Mouse (Mus musculus): Measurements from ENCODE around the gene Spred1. TPM values are rescaled to one million over a fixed set of nuclear protein-coding genes. Genes with fewer than 3 reads are reported as not detected.

Gene Spred1
- polyA plus RNA-seq, 1 experiment from 2014 or later = 9.8 TPM

GRCm38 (mm10) chr2:117090061-117090460 lies 31.1 kb upstream of the Spred1 start:
- no peaks in the 10 kb centered on the region for H3K36me3 ChIP-seq (ENCODE audit: control insufficient read depth, insufficient read depth, low read length)
- H3K9ac ChIP-seq (ENCODE audit: low read depth, low read length) = no peak overlapping the region
- WGBS (ENCODE audit: insufficient replicate concordance) = 80% methylated on average over 3 of the region's 3 CpGs
- H3K4me2 ChIP-seq = no peak overlapping the region
- no peaks in the 10 kb centered on the region for H3K9me3 ChIP-seq (replicated peaks; ENCODE audit: control insufficient read depth, low read length)
- peaks cover 14% of the 10 kb centered on the region for H3K4me1 ChIP-seq (ENCODE audit: control insufficient read depth, insufficient read depth, low read length)
- no peaks in the 10 kb centered on the region for H3K27me3 ChIP-seq (ENCODE audit: control insufficient read depth, insufficient read depth, low read length)
- H3K27ac ChIP-seq (ENCODE audit: low read depth, low read length) = no peak overlapping the region
- ATAC-seq (replicated peaks; ENCODE audit: insufficient number of reproducible peaks, low FRiP score, low TSS enrichment) = no peak
- H3K4me3 ChIP-seq (ENCODE audit: low read depth, low read length) = no peak overlapping the region

GRCm38 (mm10) chr2:117092946-117093401 lies 28.2 kb upstream of the Spred1 start:
- Histone ChIP-seq H3K36me3 (ENCODE audit: control insufficient read depth, insufficient read depth, low read length) (no peaks in the 10 kb centered on the region), H3K27me3 (ENCODE audit: control insufficient read depth, insufficient read depth, low read length) (no peaks in the 10 kb centered on the region), H3K4me2 (no peak overlapping the region), H3K4me3 (ENCODE audit: low read depth, low read length) (no peak overlapping the region), H3K27ac (ENCODE audit: low read depth, low read length) (no peak overlapping the region), H3K4me1 (ENCODE audit: control insufficient read depth, insufficient read depth, low read length) (peaks cover 27% of the 10 kb centered on the region), H3K9me3 (replicated peaks; ENCODE audit: control insufficient read depth, low read length) (no peaks in the 10 kb centered on the region), H3K9ac (ENCODE audit: low read depth, low read length) (no peak overlapping the region)
- 16% methylated on average over 2 of the region's 2 CpGs for WGBS (ENCODE audit: insufficient replicate concordance)
- ATAC-seq (replicated peaks; ENCODE audit: insufficient number of reproducible peaks, low FRiP score, low TSS enrichment) = no peak

- 54% methylated on average over 3 of the region's 3 CpGs for WGBS (ENCODE audit: insufficient replicate concordance)
- Histone ChIP-seq H3K27me3 (ENCODE audit: control insufficient read depth, insufficient read depth, low read length) (no peaks in the 10 kb centered on the region), H3K9me3 (replicated peaks; ENCODE audit: control insufficient read depth, low read length) (no peaks in the 10 kb centered on the region), H3K27ac (ENCODE audit: low read depth, low read length) (no peak overlapping the region), H3K4me1 (ENCODE audit: control insufficient read depth, insufficient read depth, low read length) (peaks cover 36% of the 10 kb centered on the region), H3K4me2 (no peak overlapping the region), H3K4me3 (ENCODE audit: low read depth, low read length) (no peak overlapping the region), H3K36me3 (ENCODE audit: control insufficient read depth, insufficient read depth, low read length) (no peaks in the 10 kb centered on the region), H3K9ac (ENCODE audit: low read depth, low read length) (no peak overlapping the region)
- ATAC-seq (replicated peaks; ENCODE audit: insufficient number of reproducible peaks, low FRiP score, low TSS enrichment) = no peak
Measured at GRCm38 (mm10) chr2:117095491-117095890, 25.7 kb upstream of the Spred1 start.

- Histone ChIP-seq H3K4me3 (ENCODE audit: low read depth, low read length) (no peak overlapping the region), H3K4me2 (no peak overlapping the region), H3K4me1 (ENCODE audit: control insufficient read depth, insufficient read depth, low read length) (peaks cover 31% of the 10 kb centered on the region), H3K9ac (ENCODE audit: low read depth, low read length) (no peak overlapping the region), H3K9me3 (replicated peaks; ENCODE audit: control insufficient read depth, low read length) (no peaks in the 10 kb centered on the region), H3K36me3 (ENCODE audit: control insufficient read depth, insufficient read depth, low read length) (no peaks in the 10 kb centered on the region), H3K27me3 (ENCODE audit: control insufficient read depth, insufficient read depth, low read length) (no peaks in the 10 kb centered on the region), H3K27ac (ENCODE audit: low read depth, low read length) (no peak overlapping the region)
- 22% methylated on average over 5 of the region's 5 CpGs for WGBS (ENCODE audit: insufficient replicate concordance)
- ATAC-seq (replicated peaks; ENCODE audit: insufficient number of reproducible peaks, low FRiP score, low TSS enrichment) = no peak
Measured at GRCm38 (mm10) chr2:117097305-117097704, 23.9 kb upstream of the Spred1 start.

- peak overlapping the region; percentile 33 for H3K4me2 ChIP-seq
- peak overlapping the region; percentile 50; the same call in 1 of the 2 replicates for H3K27ac ChIP-seq (ENCODE audit: low read depth, low read length)
- no peak overlapping the region for H3K4me3 ChIP-seq (ENCODE audit: low read depth, low read length)
- H3K4me1 ChIP-seq (ENCODE audit: control insufficient read depth, insufficient read depth, low read length) = peaks cover 26% of the 10 kb centered on the region
- no peaks in the 10 kb centered on the region for H3K27me3 ChIP-seq (ENCODE audit: control insufficient read depth, insufficient read depth, low read length)
- no peak for ATAC-seq (replicated peaks; ENCODE audit: insufficient number of reproducible peaks, low FRiP score, low TSS enrichment)
- 15% methylated on average over 10 of the region's 10 CpGs for WGBS (ENCODE audit: insufficient replicate concordance)
- H3K9ac ChIP-seq (ENCODE audit: low read depth, low read length) = no peak overlapping the region
- no peaks in the 10 kb centered on the region for H3K9me3 ChIP-seq (replicated peaks; ENCODE audit: control insufficient read depth, low read length)
- H3K36me3 ChIP-seq (ENCODE audit: control insufficient read depth, insufficient read depth, low read length) = no peaks in the 10 kb centered on the region
Measured at GRCm38 (mm10) chr2:117099316-117099715, 21.9 kb upstream of the Spred1 start.

- Histone ChIP-seq H3K36me3 (ENCODE audit: control insufficient read depth, insufficient read depth, low read length) (no peaks in the 10 kb centered on the region), H3K4me3 (ENCODE audit: low read depth, low read length) (no peak overlapping the region), H3K27me3 (ENCODE audit: control insufficient read depth, insufficient read depth, low read length) (no peaks in the 10 kb centered on the region), H3K9ac (ENCODE audit: low read depth, low read length) (no peak overlapping the region), H3K4me1 (ENCODE audit: control insufficient read depth, insufficient read depth, low read length) (peaks cover 18% of the 10 kb centered on the region), H3K27ac (ENCODE audit: low read depth, low read length) (0 out of 2 replicates have a peak overlapping the region, but pooled peaks have one; percentile 15), H3K4me2 (no peak overlapping the region), H3K9me3 (replicated peaks; ENCODE audit: control insufficient read depth, low read length) (no peaks in the 10 kb centered on the region)
- WGBS (ENCODE audit: insufficient replicate concordance) = 10% methylated on average over 4 of the region's 4 CpGs
- ATAC-seq (replicated peaks; ENCODE audit: insufficient number of reproducible peaks, low FRiP score, low TSS enrichment) = no peak
Measured at GRCm38 (mm10) chr2:117103461-117103860, 17.7 kb upstream of the Spred1 start.

GRCm38 (mm10) chr2:117105407-117105806 lies 15.8 kb upstream of the Spred1 start:
- no peak overlapping the region for H3K9ac ChIP-seq (ENCODE audit: low read depth, low read length)
- H3K36me3 ChIP-seq (ENCODE audit: control insufficient read depth, insufficient read depth, low read length) = no peaks in the 10 kb centered on the region
- 78% methylated on average over 7 of the region's 7 CpGs for WGBS (ENCODE audit: insufficient replicate concordance)
- H3K4me1 ChIP-seq (ENCODE audit: control insufficient read depth, insufficient read depth, low read length) = peaks cover 12% of the 10 kb centered on the region
- H3K27ac ChIP-seq (ENCODE audit: low read depth, low read length) = peak overlapping the region; percentile 6; the same call in 1 of the 2 replicates
- no peak overlapping the region for H3K4me2 ChIP-seq
- no peak for ATAC-seq (replicated peaks; ENCODE audit: insufficient number of reproducible peaks, low FRiP score, low TSS enrichment)
- H3K4me3 ChIP-seq (ENCODE audit: low read depth, low read length) = no peak overlapping the region
- H3K27me3 ChIP-seq (ENCODE audit: control insufficient read depth, insufficient read depth, low read length) = no peaks in the 10 kb centered on the region
- H3K9me3 ChIP-seq (replicated peaks; ENCODE audit: control insufficient read depth, low read length) = no peaks in the 10 kb centered on the region

GRCm38 (mm10) chr2:117108059-117108458 lies 13.1 kb upstream of the Spred1 start:
- Histone ChIP-seq H3K27me3 (ENCODE audit: control insufficient read depth, insufficient read depth, low read length) (no peaks in the 10 kb centered on the region), H3K4me2 (no peak overlapping the region), H3K4me3 (ENCODE audit: low read depth, low read length) (no peak overlapping the region), H3K36me3 (ENCODE audit: control insufficient read depth, insufficient read depth, low read length) (no peaks in the 10 kb centered on the region), H3K9ac (ENCODE audit: low read depth, low read length) (no peak overlapping the region), H3K4me1 (ENCODE audit: control insufficient read depth, insufficient read depth, low read length) (peaks cover 12% of the 10 kb centered on the region), H3K27ac (ENCODE audit: low read depth, low read length) (no peak overlapping the region), H3K9me3 (replicated peaks; ENCODE audit: control insufficient read depth, low read length) (no peaks in the 10 kb centered on the region)
- no peak for ATAC-seq (replicated peaks; ENCODE audit: insufficient number of reproducible peaks, low FRiP score, low TSS enrichment)
- 47% methylated on average over 4 of the region's 4 CpGs for WGBS (ENCODE audit: insufficient replicate concordance)

GRCm38 (mm10) chr2:117109296-117109695 lies 11.9 kb upstream of the Spred1 start:
- Histone ChIP-seq H3K9me3 (replicated peaks; ENCODE audit: control insufficient read depth, low read length) (no peaks in the 10 kb centered on the region), H3K4me1 (ENCODE audit: control insufficient read depth, insufficient read depth, low read length) (peaks cover 16% of the 10 kb centered on the region; the same call in 1 of the 2 replicates), H3K27me3 (ENCODE audit: control insufficient read depth, insufficient read depth, low read length) (no peaks in the 10 kb centered on the region), H3K36me3 (ENCODE audit: control insufficient read depth, insufficient read depth, low read length) (no peaks in the 10 kb centered on the region), H3K4me3 (ENCODE audit: low read depth, low read length) (no peak overlapping the region), H3K9ac (ENCODE audit: low read depth, low read length) (no peak overlapping the region), H3K4me2 (no peak overlapping the region), H3K27ac (ENCODE audit: low read depth, low read length) (no peak overlapping the region)
- 43% methylated on average over 2 of the region's 2 CpGs for WGBS (ENCODE audit: insufficient replicate concordance)
- no peak for ATAC-seq (replicated peaks; ENCODE audit: insufficient number of reproducible peaks, low FRiP score, low TSS enrichment)
